Mouse (Mus musculus): ENCODE data around the gene Nhs. TPM values are rescaled to one million over a fixed set of nuclear protein-coding genes. Genes with fewer than 3 reads are reported as not detected.

Nhs gene
- not detected in 2 replicates for polyA plus RNA-seq (2012)

GRCm38 (mm10) chrX:162159637-162160611, at the start of gene Nhs:
Gene Nhs, minus strand, starts transcription at chrX:162159730.

